Mouse (Mus musculus): Measurements from ENCODE around the gene Pmepa1.

- TF ChIP-seq CTCF (IDR thresholded peaks at IDR 0.05 in 2 of 3, conservative IDR thresholded peaks at IDR 0.05 in 1 of 3; ENCODE audit: control insufficient read depth in 1 of 3, insufficient read depth in 1 of 3, low read depth in 2 of 3, low read length in 3 of 3, poor library complexity in 1 of 3, severe bottlenecking in 1 of 3) (no peak), HCFC1 (IDR thresholded peaks at IDR 0.05; ENCODE audit: low read depth, low read length) (no peak), BHLHE40 (IDR thresholded peaks at IDR 0.05; ENCODE audit: borderline replicate concordance, low read depth, low read length) (no peak), ETS1 (IDR thresholded peaks at IDR 0.05; ENCODE audit: low read depth, low read length) (no peak), MYC (IDR thresholded peaks at IDR 0.05; ENCODE audit: low read depth, low read length) (no peak), POLR2AphosphoS2 (IDR thresholded peaks at IDR 0.05; ENCODE audit: low read length) (no peak), GATA1 (IDR thresholded peaks at IDR 0.05; ENCODE audit: low read depth, low read length) (no peak), POLR2A (IDR thresholded peaks at IDR 0.05; ENCODE audit: control insufficient read depth in 1 of 2, insufficient read depth in 1 of 2, low read depth in 1 of 2, low read length in 2 of 2, poor library complexity in 1 of 2) (no peak), ZC3H11A (IDR thresholded peaks at IDR 0.05; ENCODE audit: low read depth, low read length) (no peak), GABPA (IDR thresholded peaks at IDR 0.05; ENCODE audit: low read depth, low read length) (no peak), TCF12 (IDR thresholded peaks at IDR 0.05; ENCODE audit: low read depth, low read length) (no peak), EP300 (IDR thresholded peaks at IDR 0.05; ENCODE audit: low read depth in 1 of 2, low read length in 2 of 2) (no peak)
Observed at GRCm38 (mm10) chr2:173225906-173226305, 50.4 kb downstream of the Pmepa1 start.

Measured in MEL (cell line).